Mouse (Mus musculus): ENCODE data around the gene Svbp.

Svbp gene

DNA sequence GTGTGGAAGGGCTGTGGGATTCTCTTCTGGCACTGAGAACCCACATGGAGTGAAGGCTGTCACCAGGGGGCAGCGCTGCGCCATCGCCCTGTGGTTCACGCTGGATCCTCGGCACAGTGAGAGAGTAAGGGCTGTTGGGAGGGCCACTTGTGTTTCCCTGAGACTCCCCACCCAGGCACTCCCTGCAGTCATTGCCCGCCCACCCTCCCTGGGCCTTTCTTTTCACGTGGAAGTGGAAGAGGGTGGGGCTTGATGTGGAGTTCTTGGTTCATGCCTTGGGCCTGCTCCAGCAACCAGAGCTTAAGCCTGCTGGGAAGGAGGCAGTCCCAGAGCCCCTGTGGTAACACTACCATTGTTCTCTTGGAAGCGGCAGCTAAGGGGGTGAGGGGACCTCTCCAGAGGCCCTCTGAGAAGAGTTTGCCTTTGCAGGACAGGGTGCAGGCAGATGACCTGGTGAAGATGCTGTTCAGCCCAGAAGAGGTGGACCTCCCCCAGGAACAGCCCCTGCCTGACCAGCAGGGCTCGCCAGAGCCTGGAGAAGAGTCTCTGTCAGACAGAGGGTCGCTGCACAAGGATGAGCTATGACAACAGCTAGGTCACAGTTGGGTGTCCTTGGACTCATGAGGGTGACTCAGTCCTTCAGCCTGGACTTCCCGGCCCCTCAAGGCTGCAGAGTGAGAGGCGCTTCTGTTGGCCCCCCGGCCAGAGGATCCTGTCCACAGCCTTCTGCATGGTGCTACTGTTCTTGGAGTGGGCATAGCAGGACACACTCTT, 52.5 kb downstream of the Svbp start:
- DNase-seq: peak; percentile 48 to 55

- DNase-seq: no peak
Measured at GRCm38 (mm10) chr4:119248407-119248965, 53.4 kb downstream of the Svbp start.

Measured in thymus, adult 18-20 months (tissue).